Mouse (Mus musculus) G1E (cell line): ENCODE measurements around the gene Lrrc26.

Source experiments
- CTCF ChIP-seq: IDR thresholded peaks from 2 replicates; pipeline ENCODE4 v1.5.1; 2012; ENCODE audit warnings: low read depth, low read length, inconsistent platforms, mixed read lengths
- GATA1 ChIP-seq: IDR thresholded peaks from 2 replicates; pipeline ENCODE4 v1.6.1; 2012; ENCODE audit warnings: borderline replicate concordance, low read length, inconsistent platforms, mixed read lengths
- GATA2 ChIP-seq: IDR thresholded peaks from 2 replicates; pipeline ENCODE4 v1.6.1; 2012; ENCODE audit warnings: low read depth, low read length, inconsistent platforms, borderline replicate concordance
- POLR2AphosphoS5 ChIP-seq: IDR thresholded peaks from 2 replicates; pipeline ENCODE4 v1.6.1; 2012; ENCODE audit warnings: low read depth, low read length, inconsistent platforms; ENCODE audit not compliant: insufficient replicate concordance
- TAL1 ChIP-seq: conservative IDR thresholded peaks from 2 replicates; pipeline ENCODE4 v1.6.1; 2012; ENCODE audit warnings: low read depth, low read length, inconsistent platforms, mixed read lengths

DNA sequence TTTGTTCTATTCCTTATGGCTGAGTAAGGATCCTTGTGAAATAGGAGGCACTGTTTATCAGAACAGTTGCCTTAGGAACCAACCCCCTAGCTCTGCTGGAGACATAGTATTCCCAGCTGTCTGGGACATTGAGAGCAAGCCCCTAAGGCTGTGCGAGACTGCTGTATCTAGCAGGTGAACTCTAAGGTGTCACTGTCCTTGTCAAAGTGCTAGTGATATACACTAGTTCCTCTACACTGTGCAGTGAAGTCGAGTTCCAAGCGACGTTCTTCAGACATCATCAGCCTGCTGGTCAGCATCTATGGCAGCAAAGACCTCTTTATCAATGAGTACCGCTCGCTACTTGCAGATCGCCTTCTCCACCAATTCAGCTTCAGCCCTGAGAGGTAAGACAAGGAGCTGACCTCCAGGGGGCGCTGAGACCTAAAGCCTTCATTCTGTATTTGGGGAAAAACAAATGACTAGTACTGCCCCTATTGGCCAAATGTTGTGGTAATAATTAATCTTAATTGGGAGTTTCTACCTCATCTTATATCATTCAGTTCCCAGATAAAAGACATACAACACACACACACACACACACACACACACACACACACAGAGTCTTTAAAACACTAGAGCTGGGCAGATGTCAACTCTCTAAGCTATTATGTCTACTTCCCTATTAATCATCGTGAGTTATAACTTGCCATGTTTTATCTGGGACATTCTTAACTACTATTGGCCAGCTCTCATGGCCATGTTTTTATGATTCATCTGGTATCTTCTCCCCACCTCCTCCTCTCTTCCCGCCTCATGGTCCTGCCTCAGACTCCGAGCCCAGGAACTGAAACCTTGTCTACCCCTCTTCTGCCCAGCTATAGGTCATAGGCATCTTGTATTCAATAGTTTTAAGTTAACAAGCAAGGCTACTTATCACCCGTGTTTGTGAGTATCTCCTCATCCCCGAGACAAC lies 10.5 kb upstream of the Lrrc26 start:
- TF ChIP-seq CTCF: peak; percentile 59; the same call in 1 of the 2 replicates
- no peak for TF ChIP-seq GATA1
- TF ChIP-seq POLR2AphosphoS5: no peak
- no peak for TF ChIP-seq TAL1
- no peak for TF ChIP-seq GATA2
